In genomic region chr11:29779409-29780026, GRCm38 (mm10) we compare ENCODE assay signal across 17 mouse cellular contexts. TPM values are rescaled to one million over a fixed set of nuclear protein-coding genes. Genes with fewer than 3 reads are reported as not detected.
"Had no signal": no experiment of that assay in that cellular context is flagged by ENCODE, and none has a peak within 500 bp of the region (broad histone marks: within the 10 kb centered on the region; RNA-seq: fewer than 3 reads in every experiment).

No protein-coding gene starts in this region.

- H3K4me2 ChIP-seq: limb, embryonic 13.5 days; midbrain, embryonic 13.5 days; neural tube, embryonic 12.5 days had no signal

- H3K4me1 ChIP-seq: limb, embryonic 13.5 days had no signal

- DNase-seq: kidney, adult 8-10 months; kidney, postnatal 36 days; left cerebral cortex, postnatal 4 days; lung, adult 18-20 months; lung, postnatal 36 days; right cerebral cortex, adult 18-20 months; right cerebral cortex, postnatal 25 days; spleen, adult 18-20 months; thymus, postnatal 36 days had no signal

- H3K27ac ChIP-seq: kidney, postnatal 0 days; limb, embryonic 13.5 days; liver, embryonic 14.5 days; midbrain, embryonic 13.5 days; neural tube, embryonic 12.5 days had no signal

- H3K27me3 ChIP-seq: limb, embryonic 13.5 days; midbrain, embryonic 13.5 days; neural tube, embryonic 12.5 days had no signal

- H3K9ac ChIP-seq: limb, embryonic 13.5 days; liver, embryonic 14.5 days; midbrain, embryonic 13.5 days; neural tube, embryonic 12.5 days had no signal

- H3K9me3 ChIP-seq: limb, embryonic 13.5 days; midbrain, embryonic 13.5 days; neural tube, embryonic 12.5 days had no signal

- H3K36me3 ChIP-seq: limb, embryonic 13.5 days; midbrain, embryonic 13.5 days; neural tube, embryonic 12.5 days had no signal

- H3K4me3 ChIP-seq: limb, embryonic 13.5 days; midbrain, embryonic 13.5 days; neural tube, embryonic 12.5 days had no signal

RNA-seq across cellular contexts. Expression of gene 4931440F15Rik, which starts 46.0 kb away (rescaled TPM):
- total RNA-seq: megakaryocyte progenitor cell, adult 5-6 weeks; neutrophil, adult 5-6 weeks had no signal
- polyA plus RNA-seq: liver, adult 2 months had no signal
